Mouse (Mus musculus): ENCODE measurements around the gene Gm11437. TPM values are rescaled to one million over a fixed set of nuclear protein-coding genes. Genes with fewer than 3 reads are reported as not detected.

Gene Gm11437
- not detected in 2 replicates for polyA plus RNA-seq (2012; rRNA removed; ENCODE audit: low replicate concordance)

DNA sequence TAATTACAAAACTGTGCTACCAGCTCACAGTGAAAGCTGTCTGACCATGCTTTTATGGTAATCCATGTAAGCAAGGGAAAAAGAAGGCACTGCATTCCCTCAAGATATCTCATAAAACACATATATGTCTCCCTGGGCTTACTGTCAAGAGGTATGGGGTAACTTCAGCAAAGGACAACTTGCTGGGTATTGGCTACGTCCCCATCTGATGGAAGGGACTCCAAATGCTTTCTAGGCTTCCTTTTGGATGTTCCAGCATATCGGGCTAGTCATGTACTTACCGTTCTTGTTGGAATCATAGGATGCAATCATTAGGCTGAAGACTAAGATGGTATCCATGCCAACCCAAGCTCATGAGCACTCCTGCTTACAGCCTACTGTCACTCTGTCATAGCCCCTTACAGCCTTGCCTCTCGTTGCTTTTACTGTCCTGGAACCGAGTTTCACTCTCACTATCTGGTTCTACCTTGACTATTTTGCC lies at the start of gene Gm11437:
Gene Gm11437 (minus strand): TSS at position 431 of the 481 bp plus-strand sequence.

DNA sequence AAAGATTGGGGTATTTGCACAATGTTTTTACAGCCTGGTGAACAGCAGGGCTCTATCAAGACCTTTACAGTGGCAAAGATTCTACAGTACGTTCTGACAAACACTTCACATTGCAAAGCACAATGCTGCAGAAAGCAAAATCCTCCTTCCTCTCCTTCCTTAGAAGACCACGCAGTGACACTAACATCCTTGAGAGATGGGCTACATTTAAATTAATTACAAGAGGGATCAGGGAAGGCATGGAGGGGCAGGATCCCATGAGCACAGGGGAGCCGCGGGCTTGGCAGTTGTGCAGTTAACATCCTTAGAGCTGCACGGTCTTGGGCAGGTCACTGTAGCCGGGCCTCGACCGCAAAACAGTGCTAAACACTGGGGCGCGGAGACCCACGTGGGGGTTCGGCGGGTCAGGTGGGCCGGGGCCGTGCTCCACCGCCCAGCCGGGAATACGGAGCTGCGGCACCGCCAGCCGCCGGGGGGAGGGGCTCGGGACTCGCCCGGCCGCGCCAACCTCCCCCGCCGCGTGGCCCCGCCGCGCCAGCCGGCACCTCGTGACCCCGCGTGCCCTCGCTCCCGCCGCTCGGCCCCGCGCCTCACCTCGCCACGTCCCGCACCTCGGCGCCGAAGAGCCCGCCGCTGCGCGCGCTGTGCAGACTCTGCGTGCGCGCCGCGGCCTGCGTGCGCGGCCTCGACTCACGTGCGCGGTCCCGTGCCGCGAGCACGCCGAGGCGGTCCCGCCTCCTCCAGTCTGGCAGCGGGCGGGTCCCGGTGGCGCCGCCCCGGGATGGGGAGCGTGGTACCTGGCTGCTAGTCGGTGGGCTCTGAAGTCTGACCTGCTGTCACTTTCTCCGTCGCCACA lies 38.1 kb downstream of the Gm11437 start, which contains the start of the genes Tada2a and Acaca:
Gene Tada2a (minus strand): TSS at position 658 of the 856 bp plus-strand sequence.
Gene Acaca (plus strand): TSS at position 730 of the 856 bp plus-strand sequence.

Other genes with a start within 250 kb of the Gm11437 start
- 2.4 and 7.8 TPM in 2 replicates for gene Ddx52, start 225.4 kb downstream of the Gm11437 start, polyA plus RNA-seq (2012; rRNA removed; ENCODE audit: low replicate concordance)
- gene Synrg, start 203.0 kb downstream of the Gm11437 start, polyA plus RNA-seq (2012; rRNA removed; ENCODE audit: low replicate concordance) = 17.5 and 22.6 TPM in 2 replicates
- 3.2 and 9.4 TPM in 2 replicates for gene Dusp14, start 98.2 kb downstream of the Gm11437 start, polyA plus RNA-seq (2012; rRNA removed; ENCODE audit: low replicate concordance)
- 3.1 and 6.1 TPM in 2 replicates for gene Tada2a, start 37.9 kb downstream of the Gm11437 start, polyA plus RNA-seq (2012; rRNA removed; ENCODE audit: low replicate concordance)
- gene Acaca, start 37.8 kb downstream of the Gm11437 start, polyA plus RNA-seq (2012; rRNA removed; ENCODE audit: low replicate concordance) = 267 and 405 TPM in 2 replicates